Mouse (Mus musculus) cerebellum, adult 18-20 months (tissue): ENCODE results near the gene Ddah1.

Source experiments
- DNase-seq, 2 experiments: peaks; one replicate each; pipeline ENCODE4 v3.0.0; 2021

The Ddah1 gene

DNA sequence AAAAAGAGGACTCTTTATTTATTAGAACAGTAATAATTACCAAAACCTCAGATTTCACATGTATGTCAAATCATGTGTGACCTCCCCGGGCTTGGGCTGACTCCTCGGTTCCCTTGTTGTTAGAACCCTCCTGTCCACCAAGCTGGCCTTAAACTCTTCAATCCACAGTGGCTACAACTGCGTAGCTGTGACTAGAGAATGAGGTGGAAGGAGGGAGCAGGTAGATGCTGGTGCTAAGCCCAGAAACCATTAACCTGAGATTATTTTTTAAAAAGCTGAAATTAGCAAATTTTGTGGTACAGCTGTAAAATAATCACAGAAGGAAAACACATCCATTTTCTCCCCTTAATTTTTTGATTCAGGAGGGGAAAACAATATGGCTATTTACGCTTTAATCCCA is 10.0 kb downstream of the Ddah1 start:
- no peak for DNase-seq

DNA sequence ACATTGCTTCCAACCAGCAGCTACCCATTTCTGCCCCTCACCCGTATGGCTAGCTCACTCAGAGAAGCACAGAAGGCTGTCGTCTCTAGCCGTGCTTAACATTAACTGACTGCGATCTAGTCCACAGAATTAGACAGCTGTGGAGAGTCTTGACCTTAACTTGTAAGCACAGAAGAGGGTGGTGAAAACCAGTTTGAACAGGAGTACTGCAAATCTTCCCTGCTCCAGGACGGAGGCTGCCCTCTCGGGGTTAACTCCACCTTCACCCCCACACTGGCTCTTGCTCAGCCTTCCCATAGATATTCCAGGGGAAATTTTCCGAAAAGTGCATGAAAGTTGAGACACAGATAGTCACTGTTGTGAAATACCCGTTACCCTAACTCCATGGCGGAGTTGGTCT is 14.9 kb downstream of the Ddah1 start:
- no peak for DNase-seq

DNA sequence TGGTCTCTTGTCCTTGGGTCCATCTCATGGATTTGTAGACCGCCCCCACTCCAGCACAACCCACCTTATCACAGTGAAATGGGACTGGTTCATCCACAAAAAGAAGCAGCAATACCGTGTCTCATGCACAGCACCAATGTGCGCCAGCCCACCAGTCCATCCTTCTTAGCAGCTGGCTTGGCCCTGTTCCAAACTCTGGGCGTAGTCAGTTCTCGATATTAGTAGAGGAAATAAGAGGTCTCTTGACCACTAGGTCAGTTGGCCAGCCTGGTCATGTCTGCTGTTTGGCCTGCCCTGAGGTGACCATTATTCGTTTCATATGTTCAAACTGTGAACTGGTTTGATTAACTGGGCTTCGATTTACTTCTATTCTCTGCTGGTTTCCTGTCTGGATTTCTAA is 15.9 kb downstream of the Ddah1 start:
- no peak for DNase-seq

DNA sequence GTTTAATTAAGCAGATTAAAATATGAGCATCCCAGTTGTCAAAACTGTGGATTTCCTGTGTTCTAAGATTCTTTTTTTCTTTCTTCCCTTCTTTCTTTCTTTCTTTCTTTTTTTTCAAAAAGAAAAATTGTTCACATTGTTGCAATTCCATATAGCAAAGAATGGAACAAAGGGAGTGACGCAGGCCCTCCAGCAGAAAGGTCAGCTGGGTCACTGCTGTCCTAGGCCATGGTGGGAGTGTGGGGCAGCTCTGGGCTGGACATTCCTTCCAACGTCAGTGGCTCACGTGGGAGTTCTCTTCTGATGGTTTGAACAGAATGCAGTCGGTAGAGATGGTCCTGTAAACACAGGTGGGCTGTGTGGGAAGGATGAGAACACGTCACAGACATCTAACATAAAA is 16.8 kb downstream of the Ddah1 start:
- no peak for DNase-seq

DNA sequence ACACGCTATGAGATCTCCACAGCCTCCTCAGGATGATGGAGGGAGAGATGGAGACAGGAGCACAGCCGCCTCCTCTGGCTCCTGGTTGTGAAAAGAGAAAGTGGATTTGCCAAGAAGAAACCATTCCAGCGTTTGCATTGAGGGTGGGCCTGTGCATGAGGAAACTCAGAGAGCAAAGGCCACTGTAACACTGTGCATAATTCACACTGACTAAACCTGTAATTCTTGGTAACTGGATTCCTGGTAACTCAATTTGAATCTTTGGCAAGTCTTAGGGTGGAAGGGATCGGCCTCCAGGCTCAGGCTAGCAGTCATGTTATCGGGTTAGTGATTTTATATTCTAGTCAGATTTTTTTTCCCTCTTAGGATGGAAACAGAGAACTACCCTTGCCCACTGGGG is 17.4 kb downstream of the Ddah1 start:
- DNase-seq = no peak

DNA sequence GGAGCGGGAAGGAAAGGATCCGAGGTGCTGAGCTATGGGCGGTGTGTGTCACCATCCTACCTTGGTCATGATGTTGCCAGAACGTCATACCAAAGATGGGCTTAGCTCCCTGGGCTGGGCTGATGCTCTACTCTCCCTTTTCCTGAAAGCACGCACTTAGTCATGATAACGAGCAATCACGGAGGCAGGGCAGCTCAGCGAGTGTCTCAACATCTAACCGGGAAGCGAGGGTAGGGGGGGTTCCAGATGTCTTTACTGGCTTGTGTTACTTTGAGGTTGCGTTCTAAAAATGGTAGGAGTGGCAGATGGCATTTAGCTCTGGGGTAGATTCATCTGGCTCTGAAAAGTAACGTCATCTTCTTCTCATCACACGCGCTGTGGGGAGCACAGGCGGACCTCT is 18.5 kb downstream of the Ddah1 start:
- no peak for DNase-seq

DNA sequence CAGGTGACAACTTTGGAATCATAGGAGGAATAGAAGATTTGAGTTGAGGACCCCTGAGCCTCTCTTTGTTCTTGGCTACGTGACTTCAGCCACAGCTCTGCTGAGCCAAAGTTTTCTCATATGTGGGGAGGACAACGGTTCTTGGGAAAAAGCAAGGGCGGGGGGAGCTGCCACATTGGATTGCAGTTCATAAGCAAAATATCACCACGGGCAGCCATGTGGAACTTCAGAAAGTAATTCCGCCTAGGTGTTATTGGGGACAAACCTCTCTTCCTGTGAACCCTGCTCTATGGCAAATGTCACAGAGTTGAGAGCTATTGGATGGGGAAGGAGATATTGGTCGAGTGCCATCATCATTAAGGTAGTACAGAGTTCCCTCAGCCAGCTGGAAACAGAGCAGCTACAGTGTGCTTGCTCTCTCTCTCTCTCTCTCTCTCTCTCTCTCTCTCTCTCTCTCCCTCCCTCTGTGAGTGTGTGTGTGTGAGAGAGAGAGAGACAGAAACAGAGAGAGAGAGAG is 20.0 kb downstream of the Ddah1 start:
- no peak for DNase-seq

DNA sequence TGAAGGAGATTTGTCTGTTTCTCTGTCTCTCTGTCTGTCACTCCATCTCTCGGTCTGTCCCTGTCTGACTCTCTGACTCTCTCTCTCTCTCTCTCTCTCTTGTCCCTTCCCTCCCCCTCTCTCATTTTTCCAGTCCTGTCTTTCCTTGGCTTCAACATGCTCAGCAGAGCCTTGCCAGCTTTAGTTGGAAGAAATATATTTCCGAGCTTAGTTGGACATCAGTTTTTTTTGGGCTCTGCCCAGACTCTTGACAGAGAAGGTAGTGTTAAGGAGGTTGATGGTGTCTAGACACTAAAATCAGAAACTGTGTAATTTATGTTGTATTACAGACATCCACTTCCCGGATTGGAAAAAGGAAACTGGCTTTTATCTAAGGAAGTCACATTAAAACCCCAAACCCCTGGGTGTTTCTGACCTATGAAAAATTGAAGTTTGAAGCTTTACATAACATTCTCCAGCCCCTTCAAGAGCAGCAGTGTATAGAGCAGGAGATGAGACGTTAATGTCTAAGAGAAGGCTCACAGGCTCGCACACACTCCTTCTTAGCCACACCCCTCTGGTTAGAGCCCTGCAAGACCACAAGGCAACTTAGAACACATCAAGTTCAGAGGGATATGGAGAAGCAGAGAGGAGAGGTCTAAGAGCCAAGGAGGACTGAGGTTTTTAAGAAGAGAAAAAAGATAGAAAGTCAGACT is 21.0 kb downstream of the Ddah1 start:
- no peak for DNase-seq

DNA sequence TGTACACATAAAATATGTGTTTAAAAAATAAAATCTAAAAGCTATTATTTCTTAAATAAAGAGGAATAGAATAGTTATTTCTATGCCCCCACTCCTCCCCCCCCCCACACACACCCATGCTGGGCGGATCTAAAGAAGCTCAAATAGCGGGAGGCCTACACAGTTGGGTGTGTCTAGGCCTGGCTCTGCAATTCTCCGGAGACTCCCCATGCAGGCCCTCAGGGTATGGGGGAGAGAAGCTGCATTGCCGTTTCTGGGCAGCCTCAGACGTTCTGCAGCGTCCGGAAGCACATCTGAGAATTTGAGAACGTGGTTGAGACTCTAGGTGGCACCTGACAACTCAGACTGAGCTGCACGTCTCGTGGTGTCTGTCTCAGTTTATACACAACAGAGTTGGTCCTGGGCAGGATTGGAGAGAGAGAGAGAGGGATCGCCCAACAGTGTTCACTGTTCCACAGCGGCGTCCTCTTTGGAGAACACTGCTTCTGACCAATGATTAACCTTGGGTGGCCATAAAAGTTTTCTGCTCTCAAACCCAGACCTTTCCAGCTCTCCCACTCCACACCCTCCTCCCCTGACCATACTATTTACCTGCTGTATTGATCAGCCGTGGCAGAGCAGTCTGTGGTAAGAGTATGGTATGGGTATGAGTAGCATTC is 22.4 kb downstream of the Ddah1 start:
- DNase-seq = no peak

DNA sequence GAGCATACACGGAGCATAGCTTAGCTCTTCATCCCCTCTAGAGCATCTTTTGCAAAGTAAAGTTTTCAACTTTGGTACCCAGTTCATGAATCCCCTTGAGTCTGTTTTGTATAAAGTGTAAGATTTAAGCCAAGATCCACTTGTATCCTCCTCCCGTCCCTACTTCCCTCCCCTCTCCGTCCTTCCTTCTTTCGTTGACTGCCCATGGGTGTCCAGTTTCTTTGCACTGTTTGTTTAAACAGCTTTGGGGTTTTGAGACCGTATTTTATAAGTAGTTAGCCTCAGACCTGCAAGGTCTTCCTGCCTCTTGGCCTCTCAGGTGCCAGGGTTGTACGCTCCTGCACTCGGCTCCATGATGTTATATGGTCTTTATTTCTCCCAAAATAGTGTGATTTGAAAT is 26.8 kb downstream of the Ddah1 start:
- no peak for DNase-seq

DNA sequence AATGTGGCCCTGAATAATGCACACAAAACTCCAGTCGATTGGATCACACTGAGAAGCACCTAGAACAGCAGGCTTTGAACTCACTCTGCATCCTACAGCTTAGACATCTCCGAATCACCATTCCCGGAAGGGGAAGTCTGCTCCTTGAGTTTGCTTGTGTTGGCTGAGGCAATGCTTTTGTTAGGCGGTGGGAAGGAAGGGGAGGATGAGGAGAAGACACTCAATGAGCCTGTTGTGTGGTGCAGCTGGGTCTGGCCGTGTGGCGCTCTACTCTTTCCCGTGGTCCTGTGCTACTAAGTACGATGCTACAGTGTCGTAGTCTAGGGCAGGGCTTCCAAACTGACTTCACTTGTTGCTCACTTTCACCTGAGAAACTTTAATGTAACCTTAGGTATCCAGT is 28.8 kb downstream of the Ddah1 start:
- no peak for DNase-seq

DNA sequence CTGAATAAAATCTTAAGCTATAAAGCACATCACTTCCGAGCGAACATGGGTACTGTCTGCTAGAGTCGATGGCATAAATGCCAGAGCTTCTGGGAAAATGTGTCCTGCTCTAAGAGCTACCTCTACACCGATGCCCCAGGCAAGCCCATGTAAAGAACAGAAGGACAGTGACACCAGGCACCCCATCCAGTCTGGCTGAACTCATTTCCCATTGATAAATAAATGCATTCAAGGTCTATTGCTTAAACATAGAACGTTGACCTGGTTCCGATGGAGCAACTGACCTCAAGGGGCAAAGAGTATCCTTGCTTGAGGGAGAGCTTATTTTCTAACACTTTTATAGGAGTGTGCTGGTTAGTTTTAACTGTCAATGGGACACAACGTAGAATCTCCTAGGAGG is 30.6 kb downstream of the Ddah1 start:
- no peak for DNase-seq

DNA sequence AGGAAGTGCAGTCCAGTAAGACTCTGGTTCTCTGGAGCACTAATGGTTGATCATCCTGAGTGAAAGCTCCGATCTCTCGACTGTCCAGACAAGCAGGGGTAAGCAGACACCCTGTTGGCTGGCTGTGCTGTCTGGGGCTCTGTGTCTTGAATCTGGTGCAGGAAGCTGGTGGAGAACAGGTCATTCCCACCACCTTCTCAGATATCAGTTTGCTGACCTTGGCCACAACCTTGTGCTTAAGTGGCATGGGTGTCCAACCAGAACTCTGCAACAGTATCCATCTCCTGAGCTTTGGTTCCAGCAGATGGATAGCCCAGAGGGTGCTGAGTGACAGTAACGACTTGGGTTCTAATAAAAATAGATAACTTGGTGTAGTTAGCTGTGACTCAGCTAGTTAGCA is 31.8 kb downstream of the Ddah1 start:
- no peak for DNase-seq

DNA sequence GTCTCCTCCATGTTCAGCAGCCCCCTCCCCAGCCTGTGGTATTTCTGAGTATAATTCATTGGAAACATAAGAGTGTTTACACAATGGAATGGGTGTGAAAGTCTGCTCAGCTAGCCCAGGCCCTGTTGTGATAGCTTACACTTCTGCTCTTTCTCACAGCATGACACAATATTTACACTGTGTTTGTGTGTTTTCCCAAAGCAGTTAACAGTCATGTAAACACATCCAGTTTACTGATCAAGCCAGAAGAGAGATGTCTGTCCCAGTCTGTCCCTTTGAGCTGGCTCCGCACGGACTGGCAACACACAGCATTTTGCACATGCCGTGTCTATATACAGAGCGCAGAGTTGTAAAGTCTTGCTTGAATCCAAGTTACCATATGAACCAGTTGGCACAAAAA is 32.2 kb downstream of the Ddah1 start:
- DNase-seq = no peak

DNA sequence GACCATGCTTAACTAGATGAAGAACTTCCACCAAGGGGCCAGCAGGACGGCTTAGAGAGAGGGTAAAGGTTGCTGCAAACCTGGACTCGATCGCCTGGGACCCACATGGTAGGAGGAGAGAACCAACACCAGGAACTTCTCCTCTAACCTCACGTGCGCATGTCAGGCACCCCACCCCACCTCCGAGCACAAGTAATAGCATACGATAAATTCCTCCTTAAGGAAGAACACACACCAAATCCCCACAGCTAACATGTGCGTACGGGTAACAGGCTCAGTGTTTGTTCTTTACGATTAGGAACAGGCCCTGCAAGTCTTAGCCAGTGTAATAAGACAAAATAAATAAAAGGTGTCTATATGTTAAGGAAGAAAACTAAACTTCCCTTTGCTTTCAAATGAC is 35.9 kb downstream of the Ddah1 start:
- DNase-seq = no peak

DNA sequence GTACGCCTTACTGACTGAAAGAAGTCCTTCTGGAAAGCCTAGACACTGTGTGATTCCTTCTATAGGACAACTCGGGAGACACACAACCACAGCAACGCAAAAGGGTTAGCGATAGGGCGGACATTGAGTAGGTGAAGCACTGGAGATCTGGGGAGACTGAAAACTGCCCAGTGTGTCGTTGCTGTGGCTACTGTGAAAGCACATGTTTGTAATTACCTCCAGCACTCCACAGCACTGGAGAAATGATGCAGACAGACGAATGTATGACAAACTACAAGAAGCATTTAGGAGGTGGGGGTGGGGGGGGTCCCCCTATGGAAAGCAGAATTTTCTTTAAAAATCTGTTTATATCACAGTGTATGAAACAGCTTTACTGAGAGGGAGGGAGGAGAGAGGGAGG is 37.4 kb downstream of the Ddah1 start:
- no peak for DNase-seq

DNA sequence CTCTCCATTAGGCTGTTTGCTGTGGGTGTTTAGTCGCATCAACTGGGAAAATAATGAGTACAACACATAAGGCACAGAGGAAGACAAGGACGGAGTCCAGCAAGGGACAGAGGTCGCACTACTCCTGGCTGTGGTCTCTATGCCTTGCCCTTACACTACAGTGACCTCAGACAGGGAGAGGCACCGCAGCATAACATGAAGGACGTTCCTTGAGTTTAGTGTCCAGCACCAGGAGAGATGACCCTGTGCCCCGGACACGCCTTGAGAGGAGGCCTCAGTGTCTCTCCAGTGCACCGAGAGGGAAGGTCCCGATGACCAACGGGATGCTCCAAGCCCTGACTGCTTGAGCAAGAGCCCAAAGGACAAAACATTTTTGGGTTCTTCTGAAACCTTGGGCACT is 39.6 kb downstream of the Ddah1 start:
- DNase-seq = no peak

DNA sequence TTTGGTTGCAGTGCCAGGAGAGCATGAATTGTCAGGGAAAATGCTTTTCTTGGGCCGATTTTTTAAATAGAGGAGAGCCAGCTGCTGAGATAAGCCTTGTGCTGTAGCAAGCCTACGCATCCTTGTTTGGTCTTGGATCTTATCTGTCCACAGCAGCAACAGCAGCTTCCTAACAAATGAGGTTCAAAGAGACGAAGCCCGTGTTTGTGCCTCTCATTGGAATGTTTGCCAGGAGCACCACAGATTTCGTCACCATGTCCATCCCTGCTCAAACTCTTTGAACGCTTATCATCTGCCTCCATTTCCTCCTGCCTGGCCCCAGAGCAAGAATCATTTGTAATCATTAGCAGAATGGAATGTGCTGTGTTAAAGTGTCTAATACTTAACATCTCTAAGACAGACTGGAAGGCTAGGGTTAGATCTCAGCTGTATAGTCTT is 40.3 kb downstream of the Ddah1 start:
- no peak for DNase-seq

DNA sequence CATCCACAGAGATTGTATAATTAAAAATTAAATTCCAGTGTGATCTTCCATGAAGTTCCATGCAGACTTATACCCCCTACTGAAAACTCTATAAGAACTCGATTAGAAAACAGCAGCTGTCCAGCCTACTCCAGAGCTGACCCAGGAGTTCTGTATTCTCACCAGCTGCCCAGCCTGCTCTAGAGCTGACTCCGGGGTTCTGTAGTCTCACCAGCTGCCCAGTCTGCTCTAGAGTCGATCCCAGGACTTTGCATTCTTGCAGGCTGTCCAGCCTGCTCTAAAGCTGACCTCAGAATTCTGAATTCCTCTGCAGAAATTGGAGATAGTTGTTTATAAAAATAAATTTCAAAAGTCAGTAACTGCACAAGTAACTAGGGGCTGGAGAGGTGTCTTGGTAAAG is 40.9 kb downstream of the Ddah1 start:
- DNase-seq = no peak

DNA sequence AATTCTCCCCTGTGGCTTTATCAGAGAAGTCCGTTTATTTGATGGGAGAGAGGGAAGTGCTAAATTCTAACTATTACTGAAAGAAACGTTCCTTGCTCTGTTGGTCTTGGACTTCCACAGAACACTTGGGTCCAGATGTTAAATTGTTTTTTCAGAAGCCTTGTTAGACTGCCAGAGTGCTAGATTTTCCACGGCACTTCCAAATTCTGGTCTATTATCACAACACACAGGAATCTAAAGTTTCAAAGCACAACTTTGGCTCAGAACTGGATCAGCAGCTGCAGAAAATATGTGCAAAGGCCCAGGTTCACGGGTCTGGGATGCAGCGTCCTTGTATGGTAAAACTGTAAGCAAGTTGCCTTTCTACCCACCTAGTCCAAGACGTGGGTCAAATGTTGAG is 43.6 kb downstream of the Ddah1 start:
- DNase-seq = no peak

DNA sequence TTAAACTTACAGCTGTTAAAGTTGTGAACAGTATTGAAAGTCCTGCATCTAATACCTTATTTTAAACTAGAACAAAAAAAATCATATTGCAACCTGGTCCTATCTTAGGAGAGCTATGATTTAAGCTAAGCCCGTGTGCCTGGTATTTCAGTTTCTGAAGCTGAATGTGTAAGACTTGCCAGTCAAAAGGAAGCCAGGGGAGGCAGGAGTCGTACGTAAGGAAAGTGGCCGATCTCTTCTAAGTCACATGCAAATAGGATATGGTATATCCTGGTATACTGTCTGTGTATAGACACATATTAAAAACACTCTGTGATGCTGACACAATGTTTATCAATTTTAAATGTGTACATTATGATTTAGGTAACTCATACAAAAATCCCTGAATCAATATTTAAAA is 47.4 kb downstream of the Ddah1 start:
- DNase-seq = no peak

DNA sequence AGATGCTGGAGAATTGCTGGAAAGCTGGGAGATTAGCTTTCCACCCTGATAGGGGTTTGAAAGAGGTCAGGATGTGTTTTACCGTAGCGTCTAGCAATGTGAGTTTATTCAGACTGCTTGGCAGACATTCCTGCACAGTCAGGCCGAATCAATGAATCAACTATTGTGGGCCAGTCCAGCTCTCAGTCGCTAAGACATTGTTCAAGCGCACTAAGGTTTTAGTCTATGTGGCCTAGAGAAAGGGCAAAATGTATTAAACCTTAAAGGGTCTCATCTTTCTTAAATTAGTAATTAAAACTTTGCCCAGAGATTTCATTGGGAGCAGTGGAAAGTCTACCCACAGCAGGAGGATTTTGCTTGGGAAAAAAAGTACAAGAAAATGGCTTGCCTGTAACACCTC is 48.0 kb downstream of the Ddah1 start:
- no peak for DNase-seq

DNA sequence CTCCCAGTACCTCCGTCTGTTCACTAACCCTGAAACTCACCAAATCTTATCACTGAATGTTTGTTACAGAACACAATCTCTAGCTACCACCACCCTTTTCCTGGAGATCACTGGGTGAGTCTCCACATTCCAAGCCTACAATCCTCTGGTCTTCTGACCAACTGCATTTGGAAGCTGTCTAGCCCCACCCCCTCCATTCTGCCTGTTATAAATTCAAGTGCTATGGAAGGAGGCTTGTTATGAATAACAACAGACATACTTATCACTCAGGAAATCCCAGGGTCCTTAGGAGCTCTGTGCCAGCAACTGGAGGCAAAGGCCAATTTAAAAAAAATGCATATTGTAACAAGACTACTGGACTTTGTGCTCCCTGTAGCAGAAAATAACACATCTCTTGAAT is 58.3 kb downstream of the Ddah1 start:
- no peak for DNase-seq

DNA sequence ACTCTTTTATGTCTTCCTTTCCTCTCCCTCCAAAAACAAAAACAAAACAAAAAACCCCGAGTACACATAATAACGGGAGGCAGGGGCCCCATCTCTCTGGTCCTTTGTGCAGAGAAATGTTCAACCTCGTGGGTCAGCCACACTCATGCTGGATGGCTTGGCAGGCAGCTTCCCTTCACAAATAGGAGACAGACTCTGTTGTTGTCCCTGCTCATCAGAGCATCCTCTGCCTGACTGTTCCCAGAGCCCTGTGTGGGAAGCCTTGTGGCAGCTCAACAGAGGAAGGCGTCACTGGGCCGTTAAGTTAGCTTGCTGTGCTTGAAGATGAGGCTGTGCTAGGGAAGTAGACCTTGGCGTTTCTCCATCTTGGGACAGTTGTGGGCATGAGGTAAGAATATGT is 58.8 kb downstream of the Ddah1 start:
- peak in 1 of 2 experiments; percentile 3 for DNase-seq

DNA sequence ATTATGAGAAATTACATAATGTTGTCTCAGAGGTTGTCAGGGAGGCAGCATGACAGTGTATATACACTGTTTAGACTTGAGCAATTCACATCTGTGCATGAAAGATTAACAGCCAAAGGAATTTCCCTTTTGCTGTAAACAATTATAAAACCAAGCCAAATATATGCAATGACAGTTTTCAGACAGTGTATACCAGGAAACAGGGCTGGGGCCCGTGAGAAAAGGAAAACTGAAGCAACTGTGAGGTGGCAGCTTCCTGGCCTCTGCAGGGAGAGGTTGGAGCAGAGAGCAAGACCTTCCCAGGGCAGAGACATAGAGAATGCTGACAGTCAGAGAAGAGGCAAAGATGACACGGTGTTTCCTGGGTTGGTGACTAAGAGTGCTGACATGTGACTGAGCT is 62.0 kb downstream of the Ddah1 start:
- no peak for DNase-seq
